Mouse (Mus musculus): ENCODE results near the gene Fzr1. TPM values are rescaled to one million over a fixed set of nuclear protein-coding genes. Genes with fewer than 3 reads are reported as not detected.

Gene Fzr1
- polyA plus RNA-seq, 1 experiment, result 181 TPM

DNA sequence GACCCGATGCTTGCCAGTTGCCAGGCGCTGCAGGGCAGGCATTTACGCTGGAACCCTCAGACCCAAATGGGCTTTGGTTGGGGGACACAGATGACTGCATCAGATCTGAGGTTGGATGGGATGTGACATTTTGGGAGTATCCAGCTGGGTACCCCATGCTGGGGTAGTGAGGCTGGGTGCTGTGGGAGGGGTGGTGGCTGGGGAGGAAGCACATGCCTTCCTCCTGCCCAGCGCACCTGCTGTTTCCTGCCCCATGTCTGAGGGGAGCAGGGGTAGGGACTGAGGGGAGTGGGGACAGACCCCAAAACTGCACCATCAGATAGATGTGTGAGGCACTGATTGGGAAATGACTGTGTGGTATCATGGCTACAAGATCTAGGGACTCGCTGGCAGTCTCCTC is 18.4 kb upstream of the Fzr1 start:
- Histone ChIP-seq H3K27ac (ENCODE audit: control insufficient read depth, insufficient read depth, low read length) (no peak overlapping the region), H3K4me1 (replicated peaks; ENCODE audit: control insufficient read depth, insufficient read depth, low read length) (peaks cover 27% of the 10 kb centered on the region), H3K4me3 (ENCODE audit: control insufficient read depth, insufficient read depth, low read length) (no peak overlapping the region), H3K27me3 (ENCODE audit: control insufficient read depth, insufficient read depth, low read length) (no peaks in the 10 kb centered on the region), H3K36me3 (ENCODE audit: control insufficient read depth, insufficient read depth, low read length) (no peaks in the 10 kb centered on the region)
- WGBS, result 15% methylated on average over 5 of the region's 5 CpGs
- DNase-seq, result no peak
- TF ChIP-seq CTCF (IDR thresholded peaks at IDR 0.05; ENCODE audit: borderline replicate concordance, control insufficient read depth, extremely low read depth, insufficient read depth, low read length, poor library complexity), result no peak
- TF ChIP-seq POLR2A (IDR thresholded peaks at IDR 0.05; ENCODE audit: control insufficient read depth, extremely low read depth, insufficient read depth, low read length, poor library complexity), result no peak

DNA sequence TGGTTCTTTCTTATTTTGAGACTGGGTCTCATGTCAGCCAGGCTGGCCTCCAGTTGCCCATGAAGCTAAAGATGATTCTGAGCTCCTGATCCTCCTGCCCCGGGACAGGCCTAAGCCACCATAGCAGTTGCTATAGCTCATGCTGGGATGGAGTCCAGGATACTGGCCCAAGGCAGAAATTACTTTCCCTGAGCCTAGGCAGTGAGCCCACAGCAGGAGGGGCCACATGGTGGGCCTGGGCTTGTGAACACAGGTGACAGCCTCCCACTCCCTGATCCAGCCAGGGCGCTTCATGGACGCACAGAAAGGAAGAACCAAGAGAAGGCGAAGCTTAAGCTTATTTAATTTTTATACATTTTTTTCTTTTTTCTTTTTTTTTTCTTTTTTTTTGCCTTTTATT is 17.5 kb upstream of the Fzr1 start:
- WGBS, result 94% methylated on average over 4 of the region's 4 CpGs
- Histone ChIP-seq H3K4me3 (ENCODE audit: control insufficient read depth, insufficient read depth, low read length) (no peak overlapping the region), H3K27ac (ENCODE audit: control insufficient read depth, insufficient read depth, low read length) (no peak overlapping the region), H3K4me1 (replicated peaks; ENCODE audit: control insufficient read depth, insufficient read depth, low read length) (peaks cover 27% of the 10 kb centered on the region), H3K27me3 (ENCODE audit: control insufficient read depth, insufficient read depth, low read length) (no peaks in the 10 kb centered on the region), H3K36me3 (ENCODE audit: control insufficient read depth, insufficient read depth, low read length) (no peaks in the 10 kb centered on the region)
- no peak for DNase-seq
- no peak for TF ChIP-seq CTCF (IDR thresholded peaks at IDR 0.05; ENCODE audit: borderline replicate concordance, control insufficient read depth, extremely low read depth, insufficient read depth, low read length, poor library complexity)
- no peak for TF ChIP-seq POLR2A (IDR thresholded peaks at IDR 0.05; ENCODE audit: control insufficient read depth, extremely low read depth, insufficient read depth, low read length, poor library complexity)

DNA sequence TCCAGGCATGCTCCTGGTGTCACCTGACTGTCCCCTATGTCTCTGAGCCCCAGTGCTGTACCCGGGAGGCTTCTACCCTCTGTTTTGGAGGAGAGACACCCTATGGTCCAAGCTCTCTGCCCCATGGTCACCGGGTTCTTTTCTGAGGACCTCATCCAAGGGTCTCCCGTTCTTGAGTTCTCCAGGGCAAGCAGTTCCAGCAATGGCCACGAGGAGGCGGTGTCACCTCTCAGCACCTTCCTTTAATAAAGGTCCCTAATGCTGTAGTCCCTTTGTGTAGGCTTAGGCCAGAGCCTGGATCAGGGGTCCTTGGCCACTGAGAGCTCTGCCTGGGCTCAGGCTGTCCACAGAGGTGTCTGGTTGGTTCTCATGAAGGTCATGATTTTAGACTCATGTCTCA is 16.8 kb upstream of the Fzr1 start:
- no peak for TF ChIP-seq POLR2A (IDR thresholded peaks at IDR 0.05; ENCODE audit: control insufficient read depth, extremely low read depth, insufficient read depth, low read length, poor library complexity)
- TF ChIP-seq CTCF (IDR thresholded peaks at IDR 0.05; ENCODE audit: borderline replicate concordance, control insufficient read depth, extremely low read depth, insufficient read depth, low read length, poor library complexity), result peak; percentile 91; the same call in 1 of the 2 replicates
- H3K36me3 ChIP-seq (ENCODE audit: control insufficient read depth, insufficient read depth, low read length), result no peaks in the 10 kb centered on the region
- H3K27ac ChIP-seq (ENCODE audit: control insufficient read depth, insufficient read depth, low read length), result no peak overlapping the region
- 26% methylated on average over 5 of the region's 5 CpGs for WGBS
- H3K27me3 ChIP-seq (ENCODE audit: control insufficient read depth, insufficient read depth, low read length), result no peaks in the 10 kb centered on the region
- H3K4me3 ChIP-seq (ENCODE audit: control insufficient read depth, insufficient read depth, low read length), result no peak overlapping the region
- peaks cover 27% of the 10 kb centered on the region for H3K4me1 ChIP-seq (replicated peaks; ENCODE audit: control insufficient read depth, insufficient read depth, low read length)
- peak; percentile 67 for DNase-seq

DNA sequence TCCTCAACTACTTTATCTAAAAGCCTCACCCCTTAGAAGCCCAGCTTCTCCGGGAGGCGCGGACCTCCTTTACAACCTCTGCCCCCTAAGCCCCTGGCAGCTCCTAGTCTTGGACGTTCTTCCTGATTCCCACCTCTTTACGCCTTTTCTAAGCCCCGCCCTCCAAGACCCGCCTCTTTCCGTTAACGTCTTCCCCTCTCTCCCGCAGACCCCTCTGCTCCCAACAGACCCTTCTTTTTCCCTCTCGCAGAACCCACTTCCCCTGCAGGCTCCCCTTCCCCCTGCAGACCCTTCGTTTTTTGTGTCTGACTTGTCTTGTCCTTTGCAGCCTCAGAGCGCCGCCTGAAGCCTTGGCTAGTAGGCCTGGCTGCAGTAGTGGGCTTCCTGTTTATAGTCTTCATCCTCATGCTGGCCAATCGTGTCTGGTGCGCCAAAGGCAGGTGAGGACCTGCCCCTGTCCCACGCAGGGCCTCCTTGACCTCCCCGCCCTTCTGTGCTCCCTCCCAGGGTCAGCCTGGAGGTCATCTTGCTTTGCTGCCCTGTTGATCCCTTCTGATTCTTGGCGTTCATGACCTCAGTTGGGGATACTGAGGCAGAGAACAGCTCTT is 15.2 kb upstream of the Fzr1 start:
- DNase-seq, result peak; percentile 75
- TF ChIP-seq CTCF (IDR thresholded peaks at IDR 0.05; ENCODE audit: borderline replicate concordance, control insufficient read depth, extremely low read depth, insufficient read depth, low read length, poor library complexity) (no peak), POLR2A (IDR thresholded peaks at IDR 0.05; ENCODE audit: control insufficient read depth, extremely low read depth, insufficient read depth, low read length, poor library complexity) (0 out of 2 replicates have a peak, but pooled peaks have one; percentile 12)
- Histone ChIP-seq H3K4me1 (replicated peaks; ENCODE audit: control insufficient read depth, insufficient read depth, low read length) (peaks cover 27% of the 10 kb centered on the region), H3K36me3 (ENCODE audit: control insufficient read depth, insufficient read depth, low read length) (no peaks in the 10 kb centered on the region), H3K4me3 (ENCODE audit: control insufficient read depth, insufficient read depth, low read length) (peak overlapping the region; percentile 63), H3K27ac (ENCODE audit: control insufficient read depth, insufficient read depth, low read length) (peak overlapping the region; percentile 53), H3K27me3 (ENCODE audit: control insufficient read depth, insufficient read depth, low read length) (no peaks in the 10 kb centered on the region)
- WGBS, result 7% methylated on average over 19 of the region's 19 CpGs

DNA sequence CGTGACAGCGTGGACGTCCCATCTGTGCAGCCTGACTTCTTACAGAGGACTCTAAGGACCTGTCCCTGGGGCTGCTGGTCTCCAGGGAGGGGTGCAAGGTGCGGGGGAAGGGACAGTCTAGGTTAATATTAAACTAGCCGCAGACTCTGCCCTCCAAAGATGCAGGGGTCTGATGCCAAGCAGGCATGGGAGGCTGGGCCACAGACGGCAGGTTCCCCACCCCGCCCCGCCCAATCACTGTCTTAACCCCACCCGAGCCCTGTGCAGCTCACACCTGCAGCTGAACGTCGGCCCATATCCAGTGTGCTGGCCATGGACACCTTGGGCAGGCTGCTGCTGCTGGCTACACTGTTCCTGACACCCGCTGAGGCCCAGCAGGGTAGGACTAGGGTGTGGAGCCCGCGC is 14.5 kb upstream of the Fzr1 start, which contains the start of gene Smim24:
Gene Smim24, plus strand, starts transcription at position 271 of the 405 bp plus-strand sequence.
- peak within 1 kb of the TSS; percentile 63 for H3K4me3 ChIP-seq (ENCODE audit: control insufficient read depth, insufficient read depth, low read length)
- TF ChIP-seq POLR2A (IDR thresholded peaks at IDR 0.05; ENCODE audit: control insufficient read depth, extremely low read depth, insufficient read depth, low read length, poor library complexity), result no peak
- no peak for TF ChIP-seq CTCF (IDR thresholded peaks at IDR 0.05; ENCODE audit: borderline replicate concordance, control insufficient read depth, extremely low read depth, insufficient read depth, low read length, poor library complexity)
- DNase-seq, result no peak
- peak within 1 kb of the TSS; percentile 53 for H3K27ac ChIP-seq (ENCODE audit: control insufficient read depth, insufficient read depth, low read length)
- peaks cover 2% of the 10 kb centered on the region for H3K36me3 ChIP-seq (ENCODE audit: control insufficient read depth, insufficient read depth, low read length)
- peaks cover 27% of the 10 kb centered on the region for H3K4me1 ChIP-seq (replicated peaks; ENCODE audit: control insufficient read depth, insufficient read depth, low read length)
- H3K27me3 ChIP-seq (ENCODE audit: control insufficient read depth, insufficient read depth, low read length), result no peaks in the 10 kb centered on the region
- whole genome bisulfite sequencing, result 55% methylated on average over 14 of the region's 14 CpGs

DNA sequence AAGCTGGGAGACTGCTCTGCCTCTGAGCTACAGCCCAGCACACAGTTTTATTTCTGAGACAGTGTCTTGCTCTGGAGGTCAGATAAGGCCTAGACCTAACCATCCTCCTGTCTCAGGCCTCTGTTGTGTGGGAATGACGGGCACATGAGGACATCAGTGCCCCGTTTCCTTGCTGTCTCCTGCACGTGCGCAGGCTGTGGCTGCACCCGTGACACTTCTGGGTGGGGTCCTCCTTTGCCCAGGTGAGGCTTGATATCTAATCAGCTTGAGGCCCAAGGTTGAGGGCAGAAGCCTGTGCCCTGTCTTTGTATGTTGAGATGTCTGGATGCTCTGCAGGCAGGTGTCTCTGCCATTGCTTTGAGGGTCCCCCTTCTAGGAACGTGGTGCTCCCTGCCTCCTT is 14.0 kb upstream of the Fzr1 start:
- 89% methylated on average over 6 of the region's 6 CpGs for WGBS
- no peak overlapping the region for H3K4me3 ChIP-seq (ENCODE audit: control insufficient read depth, insufficient read depth, low read length)
- no peak overlapping the region for H3K27ac ChIP-seq (ENCODE audit: control insufficient read depth, insufficient read depth, low read length)
- TF ChIP-seq POLR2A (IDR thresholded peaks at IDR 0.05; ENCODE audit: control insufficient read depth, extremely low read depth, insufficient read depth, low read length, poor library complexity), result no peak
- TF ChIP-seq CTCF (IDR thresholded peaks at IDR 0.05; ENCODE audit: borderline replicate concordance, control insufficient read depth, extremely low read depth, insufficient read depth, low read length, poor library complexity), result no peak
- peaks cover 27% of the 10 kb centered on the region for H3K4me1 ChIP-seq (replicated peaks; ENCODE audit: control insufficient read depth, insufficient read depth, low read length)
- DNase-seq, result no peak
- peaks cover 7% of the 10 kb centered on the region for H3K36me3 ChIP-seq (ENCODE audit: control insufficient read depth, insufficient read depth, low read length)
- H3K27me3 ChIP-seq (ENCODE audit: control insufficient read depth, insufficient read depth, low read length), result no peaks in the 10 kb centered on the region

DNA sequence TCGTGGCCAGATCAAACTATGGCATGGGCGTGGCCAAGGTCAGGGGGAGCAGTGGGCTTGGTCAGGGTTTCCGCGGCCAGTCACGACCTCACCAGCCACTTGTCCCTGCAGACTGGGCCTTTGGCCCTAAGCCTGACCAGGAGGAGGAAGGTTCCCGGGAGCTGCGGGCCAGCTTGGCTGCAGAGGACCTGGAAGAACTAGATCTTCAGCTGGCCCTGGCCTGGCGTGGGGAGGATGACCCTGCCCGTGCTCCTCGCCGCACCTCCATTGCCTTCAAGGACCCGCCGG is 12.3 kb upstream of the Fzr1 start:
- 95% methylated on average over 13 of the region's 13 CpGs for WGBS

More for the DNA sequence above, 12.3 kb upstream of the Fzr1 start:
- TF ChIP-seq POLR2A (IDR thresholded peaks at IDR 0.05; ENCODE audit: control insufficient read depth, extremely low read depth, insufficient read depth, low read length, poor library complexity) (no peak), CTCF (IDR thresholded peaks at IDR 0.05; ENCODE audit: borderline replicate concordance, control insufficient read depth, extremely low read depth, insufficient read depth, low read length, poor library complexity) (no peak)
- Histone ChIP-seq H3K27me3 (ENCODE audit: control insufficient read depth, insufficient read depth, low read length) (no peaks in the 10 kb centered on the region), H3K4me1 (replicated peaks; ENCODE audit: control insufficient read depth, insufficient read depth, low read length) (peaks cover 19% of the 10 kb centered on the region), H3K27ac (ENCODE audit: control insufficient read depth, insufficient read depth, low read length) (no peak overlapping the region), H3K4me3 (ENCODE audit: control insufficient read depth, insufficient read depth, low read length) (no peak overlapping the region), H3K36me3 (ENCODE audit: control insufficient read depth, insufficient read depth, low read length) (peaks cover 10% of the 10 kb centered on the region)
- DNase-seq, result no peak

Data from thymus, adult 2 months (tissue).